In the genomic region with DNA sequence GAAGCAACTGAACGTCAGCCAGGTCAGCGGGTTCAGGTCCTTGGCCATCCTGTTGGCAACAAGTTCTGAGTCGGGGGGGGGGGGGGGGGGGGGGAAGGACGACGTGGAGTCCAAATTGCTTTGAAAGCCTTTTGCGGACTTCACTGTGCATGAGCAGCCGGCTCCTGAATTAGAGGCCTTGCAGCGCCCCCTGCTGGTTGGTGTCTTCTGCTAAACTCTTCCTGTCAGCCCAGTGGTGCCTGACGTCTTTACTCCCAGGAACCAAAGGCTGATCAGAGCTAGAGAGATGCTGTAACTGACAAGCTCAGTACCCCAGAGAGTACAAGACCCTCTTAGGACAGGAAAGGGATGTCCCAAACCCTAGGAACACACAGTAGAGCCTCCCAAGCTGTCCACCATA, we compare ENCODE assay signal across 8 mouse cellular contexts. TPM values are rescaled to one million over a fixed set of nuclear protein-coding genes. Genes with fewer than 3 reads are reported as not detected.
DNase-seq lines count a peak whose midpoint lies in the region; ATAC-seq lines count a peak whose summit lies in the region.

No protein-coding gene starts in this region.

- H3K4me2 ChIP-seq in liver, embryonic 12.5 days: no peak overlapping the region
- no peak overlapping the region for H3K4me2 ChIP-seq in intestine, embryonic 16.5 days (ENCODE audit: low read depth, low read length)
- no peak overlapping the region for H3K4me2 ChIP-seq in midbrain, embryonic 15.5 days
- no peak overlapping the region for H3K4me2 ChIP-seq in stomach, embryonic 14.5 days (replicated peaks; ENCODE audit: low read depth, low read length)

- H3K27me3 ChIP-seq in liver, embryonic 12.5 days (replicated peaks): peaks cover 39% of the 10 kb centered on the region; the same call in 1 of the 2 replicates
- no peaks in the 10 kb centered on the region for H3K27me3 ChIP-seq in intestine, embryonic 16.5 days (replicated peaks; ENCODE audit: control insufficient read depth, insufficient read depth, low read length)
- no peaks in the 10 kb centered on the region for H3K27me3 ChIP-seq in midbrain, embryonic 15.5 days (replicated peaks)
- no peaks in the 10 kb centered on the region for H3K27me3 ChIP-seq in stomach, embryonic 14.5 days (ENCODE audit: control insufficient read depth, insufficient read depth, low read length)

- 6% methylated on average over 6 of the region's 9 CpGs for WGBS in liver, embryonic 12.5 days (ENCODE audit: insufficient replicate concordance)
- 4% methylated on average over 6 of the region's 9 CpGs for WGBS in intestine, embryonic 16.5 days
- WGBS in midbrain, embryonic 15.5 days: 4% methylated on average over 6 of the region's 9 CpGs
- 3% methylated on average over 6 of the region's 9 CpGs for WGBS in stomach, embryonic 14.5 days

- no peak overlapping the region for H3K9ac ChIP-seq in liver, embryonic 12.5 days
- no peak overlapping the region for H3K9ac ChIP-seq in intestine, embryonic 16.5 days (ENCODE audit: low read depth, low read length)
- no peak overlapping the region for H3K9ac ChIP-seq in midbrain, embryonic 15.5 days
- H3K9ac ChIP-seq in stomach, embryonic 14.5 days (replicated peaks; ENCODE audit: low read depth, low read length): no peak overlapping the region

- DNase-seq in liver: peak; percentile 79
- DNase-seq in cerebellum, adult 9-11 months: peak; percentile 86
- DNase-seq in frontal cortex, adult 2 months (ENCODE audit: extremely low spot score in 1 of 2, low spot score in 1 of 2): peak; percentile 67 to 94
- DNase-seq in left cerebral cortex, adult 9 months (ENCODE audit: low spot score in 2 of 2): peak; percentile 55 to 90

- H3K9me3 ChIP-seq in liver, embryonic 12.5 days (replicated peaks): no peaks in the 10 kb centered on the region
- no peaks in the 10 kb centered on the region for H3K9me3 ChIP-seq in intestine, embryonic 16.5 days (ENCODE audit: control insufficient read depth, low read length)
- no peaks in the 10 kb centered on the region for H3K9me3 ChIP-seq in midbrain, embryonic 15.5 days
- no peaks in the 10 kb centered on the region for H3K9me3 ChIP-seq in stomach, embryonic 14.5 days (ENCODE audit: control insufficient read depth, low read depth, low read length)

- ATAC-seq in liver, embryonic 12.5 days: no peak
- peak; percentile 64 for ATAC-seq in intestine, embryonic 16.5 days
- ATAC-seq in midbrain, embryonic 15.5 days (replicated peaks): peak; percentile 52; the same call in 1 of the 2 replicates
- 0 out of 2 replicates have a peak, but pooled peaks have one; percentile 10 for ATAC-seq in stomach, embryonic 14.5 days (ENCODE audit: insufficient number of reproducible peaks, insufficient read depth, low FRiP score, low read depth)

- no peaks in the 10 kb centered on the region for H3K4me1 ChIP-seq in liver, embryonic 12.5 days
- no peaks in the 10 kb centered on the region for H3K4me1 ChIP-seq in intestine, embryonic 16.5 days (ENCODE audit: control insufficient read depth, insufficient read depth, low read length)
- no peaks in the 10 kb centered on the region for H3K4me1 ChIP-seq in midbrain, embryonic 15.5 days
- H3K4me1 ChIP-seq in stomach, embryonic 14.5 days (ENCODE audit: control insufficient read depth, insufficient read depth, low read length): no peaks in the 10 kb centered on the region

- no peaks in the 10 kb centered on the region for H3K36me3 ChIP-seq in liver, embryonic 12.5 days
- no peaks in the 10 kb centered on the region for H3K36me3 ChIP-seq in intestine, embryonic 16.5 days (ENCODE audit: control insufficient read depth, insufficient read depth, low read length)
- H3K36me3 ChIP-seq in midbrain, embryonic 15.5 days (replicated peaks): no peaks in the 10 kb centered on the region
- H3K36me3 ChIP-seq in stomach, embryonic 14.5 days (ENCODE audit: control insufficient read depth, insufficient read depth, low read length): no peaks in the 10 kb centered on the region

- H3K4me3 ChIP-seq in liver, embryonic 12.5 days: no peak overlapping the region
- no peak overlapping the region for H3K4me3 ChIP-seq in intestine, embryonic 16.5 days (ENCODE audit: low read length)
- no peak overlapping the region for H3K4me3 ChIP-seq in midbrain, embryonic 15.5 days
- no peak overlapping the region for H3K4me3 ChIP-seq in stomach, embryonic 14.5 days (ENCODE audit: low read depth, low read length)

- no peak overlapping the region for H3K27ac ChIP-seq in liver, embryonic 12.5 days
- no peak overlapping the region for H3K27ac ChIP-seq in intestine, embryonic 16.5 days (ENCODE audit: low read length)
- no peak overlapping the region for H3K27ac ChIP-seq in midbrain, embryonic 15.5 days
- H3K27ac ChIP-seq in stomach, embryonic 14.5 days (ENCODE audit: low read length): no peak overlapping the region

RNA-seq across cellular contexts. Expression of a gene that starts 43.7 kb away (rescaled TPM):
- 28.1 and 28.3 TPM in 2 replicates for polyA plus RNA-seq in liver, embryonic 12.5 days (2016; fragmentation: Nextera tagmentation; extraction: Ambion mirVana)
- 97.4 and 105 TPM in 2 replicates for polyA plus RNA-seq in frontal cortex, adult 2 months (2012; rRNA removed)
- 50.1 and 51.0 TPM in 2 replicates for polyA plus RNA-seq in intestine, embryonic 16.5 days (2015; fragmentation: Nextera tagmentation; extraction: Ambion mirVana)
- 179 and 183 TPM in 2 replicates for polyA plus RNA-seq in midbrain, embryonic 15.5 days (2015; fragmentation: Nextera tagmentation; extraction: Ambion mirVana)
- polyA plus RNA-seq in stomach, embryonic 14.5 days (2014; fragmentation: Nextera tagmentation; extraction: Ambion mirVana): 69.3 and 71.7 TPM in 2 replicates
